Mouse (Mus musculus) G1E (cell line): ENCODE data around the gene 2410015M20Rik. TPM values are rescaled to one million over a fixed set of nuclear protein-coding genes. Genes with fewer than 3 reads are reported as not detected.

Source experiments
- ATAC-seq: 2 replicates; pipeline ENCODE4 v1.8.0; 2016; ENCODE audit warnings: mild to moderate bottlenecking; ENCODE audit not compliant: insufficient number of reproducible peaks, poor library complexity, low FRiP score, severe bottlenecking; ENCODE audit errors: extremely low read depth
- DNase-seq: peaks from one replicate; pipeline ENCODE4 v3.0.0; 2012; ENCODE audit warnings: low spot score
- H3K27me3 ChIP-seq: 2 replicates; pipeline ENCODE4 v1.6.1; 2012; ENCODE audit warnings: mild to moderate bottlenecking, low read length, inconsistent platforms; ENCODE audit not compliant: insufficient read depth
- H3K36me3 ChIP-seq: replicated peaks from 2 replicates; pipeline ENCODE3; 2012; ENCODE audit warnings: mild to moderate bottlenecking, inconsistent platforms
- H3K4me1 ChIP-seq: 2 replicates; pipeline ENCODE4 v1.6.1; 2012; ENCODE audit warnings: low read depth, low read length, inconsistent platforms, mixed read lengths; ENCODE audit not compliant: insufficient read depth
- H3K4me3 ChIP-seq: 2 replicates; pipeline ENCODE4 v1.5.1; 2012; ENCODE audit warnings: low read depth, mild to moderate bottlenecking, inconsistent platforms, low read length, moderate library complexity, mixed read lengths
- H3K9me3 ChIP-seq: replicated peaks from 2 replicates; pipeline ENCODE4 v1.6.1; 2012; ENCODE audit warnings: inconsistent platforms
- CTCF ChIP-seq: IDR thresholded peaks from 2 replicates; pipeline ENCODE4 v1.5.1; 2012; ENCODE audit warnings: low read depth, low read length, inconsistent platforms, mixed read lengths
- GATA1 ChIP-seq: IDR thresholded peaks from 2 replicates; pipeline ENCODE4 v1.6.1; 2012; ENCODE audit warnings: borderline replicate concordance, low read length, inconsistent platforms, mixed read lengths
- GATA2 ChIP-seq: IDR thresholded peaks from 2 replicates; pipeline ENCODE4 v1.6.1; 2012; ENCODE audit warnings: low read depth, low read length, inconsistent platforms, borderline replicate concordance
- POLR2AphosphoS5 ChIP-seq: IDR thresholded peaks from 2 replicates; pipeline ENCODE4 v1.6.1; 2012; ENCODE audit warnings: low read depth, low read length, inconsistent platforms; ENCODE audit not compliant: insufficient replicate concordance
- TAL1 ChIP-seq: conservative IDR thresholded peaks from 2 replicates; pipeline ENCODE4 v1.6.1; 2012; ENCODE audit warnings: low read depth, low read length, inconsistent platforms, mixed read lengths
- polyA plus RNA-seq: library from polyadenylated mRNA; stranded (reverse); fragments of >175 nt; gene quantifications from 2 replicates; pipeline ENCODE4 v1.2.3, GENCODE M21; 2012
- total RNA-seq, 2 experiments: library from RNA; stranded (forward) in 1 of 2; stranded (reverse) in 1 of 2; fragments of 200-1000 nt in 1 of 2; fragments of >200 nt in 1 of 2; fragmentation: Nextera tagmentation in 1 of 2; gene quantifications; 2 replicates each; pipeline ENCODE4 v1.2.3; 2014 to 2017

2410015M20Rik gene
- total and polyA plus RNA-seq, 3 experiments = 42.8 to 377 (median 101) TPM

- H3K9me3 ChIP-seq = no peaks in the 10 kb centered on the region
- peaks cover 81% of the 10 kb centered on the region for H3K36me3 ChIP-seq
- DNase-seq (no peak), ATAC-seq (no peak)
- H3K4me1 ChIP-seq = peaks cover 64% of the 10 kb centered on the region
- no peak for TF ChIP-seq GATA1
- TF ChIP-seq CTCF = no peak
- TF ChIP-seq GATA2 = no peak
- no peak for TF ChIP-seq TAL1
- TF ChIP-seq POLR2AphosphoS5 = no peak
- no peaks in the 10 kb centered on the region for H3K27me3 ChIP-seq
- H3K4me3 ChIP-seq = no peak overlapping the region; the same call in 1 of the 2 replicates
These were observed 20.6 kb downstream of the 2410015M20Rik start for GRCm38 (mm10) chr17:56588921-56589320.

- no peak for DNase-seq
- H3K4me1 ChIP-seq = peaks cover 64% of the 10 kb centered on the region
- H3K4me3 ChIP-seq = no peak overlapping the region; the same call in 1 of the 2 replicates
- no peak for ATAC-seq
- peaks cover 77% of the 10 kb centered on the region for H3K36me3 ChIP-seq
- no peaks in the 10 kb centered on the region for H3K9me3 ChIP-seq
- TF ChIP-seq GATA1 = no peak
- no peak for TF ChIP-seq TAL1
- TF ChIP-seq POLR2AphosphoS5 = no peak
- no peak for TF ChIP-seq CTCF
- no peak for TF ChIP-seq GATA2
- H3K27me3 ChIP-seq = no peaks in the 10 kb centered on the region
These were observed 21.8 kb downstream of the 2410015M20Rik start for GRCm38 (mm10) chr17:56587773-56588172.

- Histone ChIP-seq H3K9me3 (no peaks in the 10 kb centered on the region), H3K27me3 (no peaks in the 10 kb centered on the region), H3K4me1 (peaks cover 71% of the 10 kb centered on the region), H3K4me3 (peak overlapping the region; percentile 91), H3K36me3 (peaks cover 77% of the 10 kb centered on the region)
- ATAC-seq (no peak), DNase-seq (peak; percentile 39)
- no peak for TF ChIP-seq TAL1
- no peak for TF ChIP-seq GATA2
- TF ChIP-seq CTCF = no peak
- no peak for TF ChIP-seq POLR2AphosphoS5
- TF ChIP-seq GATA1 = no peak
These were observed 24.3 kb downstream of the 2410015M20Rik start for GRCm38 (mm10) chr17:56585171-56585821.

- DNase-seq = peak; percentile 95
- Histone ChIP-seq H3K4me3 (peak within 1 kb of the TSS; percentile 91), H3K27me3 (no peaks in the 10 kb centered on the region), H3K36me3 (peaks cover 77% of the 10 kb centered on the region), H3K4me1 (peaks cover 69% of the 10 kb centered on the region), H3K9me3 (no peaks in the 10 kb centered on the region)
- TF ChIP-seq CTCF = no peak
- no peak for TF ChIP-seq TAL1
- TF ChIP-seq POLR2AphosphoS5 = no peak
- no peak for TF ChIP-seq GATA2
- TF ChIP-seq GATA1 = no peak
- peak; percentile 73 for ATAC-seq
These were observed 25.1 kb downstream of the 2410015M20Rik start, which contains the start of the genes Safb2 and Safb for GRCm38 (mm10) chr17:56584257-56585130. Gene Safb2, minus strand, starts transcription at chr17:56584585. Gene Safb, plus strand, starts transcription at chr17:56584825.

DNA sequence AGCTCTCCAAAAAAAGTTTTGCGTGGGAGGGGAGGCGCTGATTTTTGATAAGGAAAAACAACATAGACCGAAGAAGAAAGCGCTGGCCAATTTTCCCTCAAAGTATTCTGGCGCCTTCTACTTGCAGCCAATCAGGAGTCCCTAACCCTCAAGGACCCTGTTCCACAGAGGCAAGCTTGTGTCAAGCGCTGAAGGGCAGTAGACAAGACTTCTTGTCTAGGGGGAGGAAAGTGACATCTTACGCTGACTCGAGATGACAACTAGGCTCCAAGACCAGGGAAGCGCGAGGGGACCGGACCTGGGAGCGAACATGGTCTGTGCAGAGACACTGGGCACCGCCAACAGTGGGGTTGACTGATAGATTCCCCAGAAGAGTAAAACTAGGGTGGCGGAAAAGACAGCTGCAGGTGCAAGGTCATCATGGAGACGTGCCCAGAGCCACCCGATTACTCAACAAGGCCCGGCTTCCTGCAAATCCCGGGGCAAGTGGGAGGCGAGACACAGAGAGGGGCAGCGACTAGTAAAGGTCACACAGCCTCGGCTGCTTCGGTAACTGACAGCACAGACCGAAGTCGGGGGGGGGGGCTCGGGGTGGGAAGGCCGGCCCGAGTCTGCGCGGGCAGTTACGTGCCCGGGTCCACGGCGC lies 25.8 kb downstream of the 2410015M20Rik start:
- Histone ChIP-seq H3K4me1 (peaks cover 68% of the 10 kb centered on the region), H3K27me3 (no peaks in the 10 kb centered on the region), H3K4me3 (peak overlapping the region; percentile 91), H3K36me3 (peaks cover 77% of the 10 kb centered on the region), H3K9me3 (no peaks in the 10 kb centered on the region)
- DNase-seq (peak; percentile 71), ATAC-seq (no peak)
- TF ChIP-seq CTCF = no peak

- H3K4me3 ChIP-seq = peak overlapping the region; percentile 91
- peaks cover 77% of the 10 kb centered on the region for H3K36me3 ChIP-seq
- H3K27me3 ChIP-seq = no peaks in the 10 kb centered on the region
- no peaks in the 10 kb centered on the region for H3K9me3 ChIP-seq
- DNase-seq (no peak), ATAC-seq (no peak)
- peaks cover 68% of the 10 kb centered on the region for H3K4me1 ChIP-seq
- no peak for TF ChIP-seq GATA1
- TF ChIP-seq POLR2AphosphoS5 = no peak
- no peak for TF ChIP-seq TAL1
- no peak for TF ChIP-seq GATA2
- TF ChIP-seq CTCF = no peak
These were observed 26.5 kb downstream of the 2410015M20Rik start for GRCm38 (mm10) chr17:56583071-56583470.
